Mouse (Mus musculus): ENCODE measurements around the gene Snx7. TPM values are rescaled to one million over a fixed set of nuclear protein-coding genes. Genes with fewer than 3 reads are reported as not detected.

Gene Snx7
- polyA plus RNA-seq, 1 experiment from 2014 or later: 7.0 TPM

- Histone ChIP-seq H3K4me2 (replicated peaks) (no peak overlapping the region), H3K4me1 (replicated peaks) (no peaks in the 10 kb centered on the region), H3K27ac (no peak overlapping the region), H3K9me3 (no peaks in the 10 kb centered on the region), H3K27me3 (no peaks in the 10 kb centered on the region), H3K9ac (replicated peaks) (no peak overlapping the region), H3K4me3 (replicated peaks) (no peak overlapping the region), H3K36me3 (no peaks in the 10 kb centered on the region)
- 93% methylated on average over 6 of the region's 6 CpGs for WGBS
- no peak for ATAC-seq
These were observed 63.0 kb downstream of the Snx7 start for GRCm38 (mm10) chr3:117805782-117806181.

DNA sequence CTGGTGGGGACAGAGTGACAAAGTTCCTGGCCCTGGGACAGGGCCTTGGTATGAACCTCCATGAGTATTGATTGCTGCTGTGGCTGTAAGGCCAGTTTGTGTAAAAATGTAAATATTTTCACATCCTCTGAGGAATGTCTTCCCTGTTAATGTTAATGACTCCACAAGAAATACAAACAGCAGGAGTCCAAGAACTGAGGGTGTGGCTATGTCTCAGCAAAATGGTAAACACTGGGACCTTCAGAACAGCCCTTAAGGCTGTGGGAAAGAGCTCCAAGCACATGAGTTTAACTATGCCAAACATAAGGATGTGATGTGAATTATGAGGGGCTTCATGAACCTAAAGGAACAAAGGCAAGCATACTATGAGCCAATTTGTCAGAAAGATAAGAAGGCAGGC, 74.2 kb downstream of the Snx7 start:
- H3K9me3 ChIP-seq: no peaks in the 10 kb centered on the region; the same call in 1 of the 2 replicates
- no peak for ATAC-seq
- no peak overlapping the region for H3K4me2 ChIP-seq (replicated peaks)
- no peaks in the 10 kb centered on the region for H3K27me3 ChIP-seq
- no peak overlapping the region for H3K9ac ChIP-seq (replicated peaks)
- H3K4me1 ChIP-seq (replicated peaks): no peaks in the 10 kb centered on the region
- H3K27ac ChIP-seq: no peak overlapping the region
- H3K36me3 ChIP-seq: no peaks in the 10 kb centered on the region
- H3K4me3 ChIP-seq (replicated peaks): no peak overlapping the region

DNA sequence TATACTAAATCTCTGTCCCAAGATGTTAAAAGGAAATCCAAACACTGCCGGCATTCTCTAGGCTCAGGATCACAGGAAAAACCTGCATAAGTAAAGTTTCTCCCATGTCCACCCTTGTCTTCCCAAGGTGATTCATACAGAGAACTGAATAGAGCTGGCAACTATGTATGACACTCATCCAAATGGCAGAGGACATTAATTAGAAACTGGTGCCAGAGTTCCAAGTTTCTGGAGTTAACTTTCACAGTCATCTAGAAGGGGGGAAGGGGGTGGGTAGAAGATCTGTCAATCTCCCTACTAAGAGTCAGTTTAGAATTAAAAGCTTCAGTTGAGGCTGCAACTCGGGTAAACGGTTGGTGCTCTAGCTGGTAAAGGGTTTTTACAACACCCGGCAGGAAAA, 76.8 kb downstream of the Snx7 start:
- no peak overlapping the region for H3K4me3 ChIP-seq (replicated peaks)
- ATAC-seq: no peak
- H3K27ac ChIP-seq: no peak overlapping the region
- no peaks in the 10 kb centered on the region; the same call in 1 of the 2 replicates for H3K9me3 ChIP-seq
- H3K9ac ChIP-seq (replicated peaks): no peak overlapping the region
- H3K4me2 ChIP-seq (replicated peaks): no peak overlapping the region
- no peaks in the 10 kb centered on the region for H3K36me3 ChIP-seq
- 86% methylated on average over 4 of the region's 4 CpGs for WGBS
- no peaks in the 10 kb centered on the region for H3K27me3 ChIP-seq
- H3K4me1 ChIP-seq (replicated peaks): no peaks in the 10 kb centered on the region

DNA sequence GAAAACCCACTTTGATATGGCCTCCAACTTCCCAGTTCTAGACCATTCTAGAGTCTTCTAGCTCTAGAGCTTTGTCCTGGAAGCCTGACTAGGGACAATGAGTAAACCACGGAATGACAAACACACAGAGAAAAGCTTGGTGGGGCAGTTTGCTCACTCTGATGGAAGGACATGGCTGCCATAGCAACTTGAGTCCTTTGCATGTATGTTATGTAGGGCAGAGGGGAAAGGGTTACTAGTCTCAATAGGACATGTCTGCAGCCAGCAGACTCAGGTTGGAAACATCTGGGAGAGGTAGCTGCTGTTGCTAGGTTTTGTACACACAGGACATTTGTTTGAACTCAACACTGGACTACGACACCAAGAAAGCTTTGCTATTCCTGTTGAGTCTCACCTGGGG, 77.5 kb downstream of the Snx7 start:
- Histone ChIP-seq H3K27me3 (no peaks in the 10 kb centered on the region), H3K4me3 (replicated peaks) (no peak overlapping the region), H3K4me2 (replicated peaks) (no peak overlapping the region), H3K9me3 (no peaks in the 10 kb centered on the region; the same call in 1 of the 2 replicates), H3K4me1 (replicated peaks) (no peaks in the 10 kb centered on the region), H3K36me3 (no peaks in the 10 kb centered on the region), H3K27ac (no peak overlapping the region), H3K9ac (replicated peaks) (no peak overlapping the region)
- ATAC-seq: no peak
- WGBS: 89% methylated on average over 2 of the region's 2 CpGs

DNA sequence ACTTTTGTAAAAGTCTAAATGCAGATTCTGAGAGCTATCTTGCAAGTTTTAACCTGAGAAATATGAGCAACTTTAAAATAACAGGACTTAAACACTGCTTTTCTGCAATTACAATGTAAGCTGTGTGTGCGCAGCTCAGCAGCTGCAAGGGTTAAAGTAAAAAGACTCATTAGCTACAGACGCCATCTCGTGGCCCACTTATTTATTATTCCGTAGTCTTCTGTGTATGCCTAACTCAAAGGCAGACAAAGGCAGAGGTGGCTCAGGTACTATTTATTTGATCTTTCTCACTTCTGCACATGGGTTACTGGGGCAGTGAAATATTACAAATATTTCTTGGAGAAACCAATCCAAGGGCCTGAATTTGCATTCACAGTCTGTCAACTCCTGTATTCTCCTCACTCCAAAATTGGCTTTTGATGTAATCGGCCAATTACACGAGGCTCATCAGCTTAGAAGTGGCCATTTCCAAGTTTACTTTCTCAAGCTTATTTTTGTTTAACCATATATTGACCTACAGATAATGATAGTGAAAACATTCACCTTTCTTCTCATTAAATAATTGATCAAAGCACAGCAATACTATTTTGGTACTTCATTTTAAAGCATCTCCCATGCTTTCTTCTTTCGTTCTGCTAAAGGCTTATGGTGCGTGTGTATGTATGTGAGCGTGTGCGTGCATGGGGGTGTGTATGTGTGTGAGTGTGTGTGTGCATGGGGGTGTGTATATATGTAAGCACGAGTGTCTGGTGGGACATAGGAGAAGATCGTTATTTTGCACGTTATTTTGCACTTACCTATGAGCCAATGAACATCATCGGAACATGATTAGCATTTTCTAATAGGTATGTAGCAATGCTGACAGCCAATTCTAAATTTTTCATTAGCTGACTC, 79.7 kb downstream of the Snx7 start:
- Histone ChIP-seq H3K36me3 (no peaks in the 10 kb centered on the region), H3K27ac (no peak overlapping the region), H3K4me3 (replicated peaks) (no peak overlapping the region), H3K4me2 (replicated peaks) (no peak overlapping the region), H3K9me3 (no peaks in the 10 kb centered on the region), H3K4me1 (replicated peaks) (no peaks in the 10 kb centered on the region), H3K27me3 (no peaks in the 10 kb centered on the region), H3K9ac (replicated peaks) (no peak overlapping the region)
- 64% methylated on average over 14 of the region's 14 CpGs for WGBS
- peak; percentile 72; the same call in 1 of the 2 replicates for ATAC-seq

- no peaks in the 10 kb centered on the region for H3K36me3 ChIP-seq
- no peak for ATAC-seq
- no peak overlapping the region for H3K4me3 ChIP-seq (replicated peaks)
- H3K9me3 ChIP-seq: no peaks in the 10 kb centered on the region
- no peaks in the 10 kb centered on the region for H3K4me1 ChIP-seq (replicated peaks)
- no peak overlapping the region for H3K9ac ChIP-seq (replicated peaks)
- no peak overlapping the region for H3K4me2 ChIP-seq (replicated peaks)
- no peak overlapping the region for H3K27ac ChIP-seq
- 27% methylated on average over 6 of the region's 6 CpGs for WGBS
- no peaks in the 10 kb centered on the region for H3K27me3 ChIP-seq
These were observed 81.5 kb downstream of the Snx7 start for GRCm38 (mm10) chr3:117787247-117787646.

GRCm38 (mm10) chr3:117752151-117752757, 116.5 kb downstream of the Snx7 start:
- H3K4me2 ChIP-seq (replicated peaks): no peak overlapping the region
- no peaks in the 10 kb centered on the region for H3K9me3 ChIP-seq
- no peak for ATAC-seq
- no peaks in the 10 kb centered on the region for H3K36me3 ChIP-seq
- no peak overlapping the region for H3K9ac ChIP-seq (replicated peaks)
- H3K4me3 ChIP-seq (replicated peaks): no peak overlapping the region
- H3K27me3 ChIP-seq: no peaks in the 10 kb centered on the region
- 0 out of 2 replicates have a peak, but pooled peaks cover 3% of the 10 kb centered on the region for H3K4me1 ChIP-seq (replicated peaks)
- 85% methylated on average over 5 of the region's 5 CpGs for WGBS
- no peak overlapping the region for H3K27ac ChIP-seq

- H3K9ac ChIP-seq (replicated peaks): no peak overlapping the region
- no peaks in the 10 kb centered on the region for H3K27me3 ChIP-seq
- no peak overlapping the region for H3K4me3 ChIP-seq (replicated peaks)
- 57% methylated on average over 2 of the region's 2 CpGs for whole genome bisulfite sequencing
- no peaks in the 10 kb centered on the region for H3K36me3 ChIP-seq
- H3K27ac ChIP-seq: no peak overlapping the region
- ATAC-seq: no peak
- no peak overlapping the region for H3K4me2 ChIP-seq (replicated peaks)
- no peaks in the 10 kb centered on the region for H3K9me3 ChIP-seq
- H3K4me1 ChIP-seq (replicated peaks): 0 out of 2 replicates have a peak, but pooled peaks cover 3% of the 10 kb centered on the region
These were observed 117.1 kb downstream of the Snx7 start for GRCm38 (mm10) chr3:117751665-117752064.

DNA sequence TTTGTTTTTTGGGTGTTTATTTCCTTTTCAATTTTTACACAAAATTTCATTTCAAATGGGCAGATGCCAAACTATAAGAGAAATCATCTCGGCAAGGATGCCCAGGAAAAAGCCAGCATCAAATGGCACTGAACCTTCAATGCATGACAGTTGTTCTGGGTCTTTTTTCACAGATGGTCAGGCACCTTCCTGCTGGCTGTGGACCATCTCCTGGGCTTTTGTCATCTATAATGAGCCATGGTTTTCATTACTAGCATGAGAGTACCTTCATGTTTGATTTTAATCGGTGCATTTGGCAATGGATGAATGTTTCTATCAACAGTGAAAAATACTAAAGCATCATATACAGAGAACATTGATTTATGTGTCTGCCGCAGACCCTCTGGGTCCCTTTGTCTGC, 119.5 kb downstream of the Snx7 start:
- no peaks in the 10 kb centered on the region for H3K9me3 ChIP-seq
- no peaks in the 10 kb centered on the region for H3K36me3 ChIP-seq
- no peak overlapping the region for H3K4me3 ChIP-seq (replicated peaks)
- H3K27ac ChIP-seq: no peak overlapping the region
- H3K27me3 ChIP-seq: no peaks in the 10 kb centered on the region
- 0 out of 2 replicates have a peak, but pooled peaks cover 3% of the 10 kb centered on the region for H3K4me1 ChIP-seq (replicated peaks)
- no peak for ATAC-seq
- 83% methylated on average over 3 of the region's 3 CpGs for WGBS
- H3K9ac ChIP-seq (replicated peaks): no peak overlapping the region
- H3K4me2 ChIP-seq (replicated peaks): no peak overlapping the region

DNA sequence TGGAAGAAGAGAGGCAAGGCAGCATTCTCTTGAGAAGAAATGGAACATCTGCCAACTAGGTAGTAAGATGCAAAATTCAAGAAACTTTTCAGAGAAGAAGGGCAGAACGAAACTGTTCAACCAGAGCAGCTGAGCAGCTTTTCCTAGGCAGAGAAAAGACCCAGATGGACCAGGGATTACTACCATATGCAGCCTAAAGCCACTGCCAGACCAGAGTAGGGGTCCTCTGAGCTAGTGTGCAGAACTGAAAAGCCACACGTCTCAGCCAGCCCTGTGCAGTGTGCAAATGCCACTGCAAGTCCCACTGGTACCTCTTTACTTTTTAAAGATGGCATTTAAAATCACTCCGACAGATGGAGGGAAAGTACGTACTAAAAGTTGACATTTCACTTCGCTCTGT, 129.0 kb downstream of the Snx7 start:
- 65% methylated on average over 5 of the region's 5 CpGs for WGBS
- H3K27ac ChIP-seq: no peak overlapping the region
- ATAC-seq: no peak

DNA sequence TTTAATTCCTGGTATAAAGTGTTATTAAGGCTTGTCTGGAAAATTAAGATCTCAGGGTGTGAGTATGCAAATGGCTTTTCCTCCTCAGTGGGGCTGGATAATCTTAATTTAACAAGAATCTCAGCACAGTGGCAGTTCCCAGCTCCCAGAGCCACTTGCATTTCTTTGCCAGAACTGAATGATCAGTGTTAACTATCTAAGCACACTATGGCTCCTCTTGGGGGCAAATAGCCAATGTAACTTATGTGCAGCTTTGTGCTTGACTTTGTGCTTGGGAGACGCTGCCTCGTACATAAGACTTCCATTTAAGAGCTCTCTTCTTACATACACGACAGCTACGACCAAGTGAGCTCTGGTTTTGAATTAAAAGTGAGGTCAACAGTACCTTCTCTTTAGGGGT, 136.1 kb downstream of the Snx7 start:
- ATAC-seq: no peak
- H3K4me2 ChIP-seq (replicated peaks): no peak overlapping the region
- 0 out of 2 replicates have a peak, but pooled peaks cover 6% of the 10 kb centered on the region for H3K4me1 ChIP-seq (replicated peaks)
- no peak overlapping the region for H3K4me3 ChIP-seq (replicated peaks)
- WGBS: 60% methylated on average over 4 of the region's 4 CpGs
- no peak overlapping the region for H3K9ac ChIP-seq (replicated peaks)
- H3K9me3 ChIP-seq: no peaks in the 10 kb centered on the region
- no peaks in the 10 kb centered on the region for H3K27me3 ChIP-seq
- no peak overlapping the region for H3K27ac ChIP-seq
- no peaks in the 10 kb centered on the region for H3K36me3 ChIP-seq

More for the DNA sequence above, 129.0 kb downstream of the Snx7 start:
- Histone ChIP-seq H3K36me3 (no peaks in the 10 kb centered on the region), H3K9me3 (no peaks in the 10 kb centered on the region), H3K4me2 (replicated peaks) (no peak overlapping the region), H3K27me3 (no peaks in the 10 kb centered on the region), H3K4me3 (replicated peaks) (no peak overlapping the region), H3K4me1 (replicated peaks) (no peaks in the 10 kb centered on the region), H3K9ac (replicated peaks) (no peak overlapping the region)
